In the genomic region with DNA sequence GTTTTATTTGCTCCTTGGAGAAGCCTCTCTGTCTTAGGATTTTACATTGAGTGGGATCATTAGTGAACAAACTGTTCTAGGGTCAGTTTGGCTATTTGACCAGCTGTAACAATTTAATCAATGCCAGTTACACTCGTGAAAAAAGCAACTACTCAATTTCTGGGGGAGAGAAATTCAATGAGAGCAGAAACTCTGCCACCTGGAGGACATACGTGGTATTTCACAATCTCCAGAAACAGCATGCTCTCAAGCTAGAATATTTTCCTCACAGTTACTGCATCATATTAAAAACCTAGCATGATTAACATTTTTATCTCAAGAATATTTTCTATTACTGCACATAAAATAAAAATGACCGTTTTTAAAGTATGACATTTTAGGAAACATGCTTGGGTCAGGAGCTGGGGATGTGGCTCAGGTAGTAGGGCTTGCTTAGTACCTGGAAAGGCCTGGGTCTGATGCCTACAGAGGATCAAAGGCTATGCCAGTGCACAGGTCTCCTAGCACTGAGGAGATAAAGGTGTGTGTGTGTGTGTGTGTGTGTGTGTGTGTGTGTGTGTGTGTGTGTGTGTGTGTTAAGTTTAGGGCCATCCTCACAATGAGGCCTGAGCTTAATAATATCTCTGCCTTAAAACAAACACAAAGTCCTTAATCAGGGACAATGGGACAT, we compare ENCODE assay signal across 9 mouse cellular contexts. TPM values are rescaled to one million over a fixed set of nuclear protein-coding genes. Genes with fewer than 3 reads are reported as not detected.
DNase-seq lines count a peak whose midpoint lies in the region; ATAC-seq and TF ChIP-seq lines count a peak whose summit lies in the region.
"Had no signal": no experiment of that assay in that cellular context is flagged by ENCODE, and none has a peak within 500 bp of the region (broad histone marks: within the 10 kb centered on the region; RNA-seq: fewer than 3 reads in every experiment).

No protein-coding gene starts in this region.

- no peak overlapping the region for H3K4me3 ChIP-seq in E14TG2a.4 (replicated peaks; ENCODE audit: low read length)
- no peak overlapping the region for H3K4me3 ChIP-seq in lung, postnatal 0 days (ENCODE audit: low read depth, low read length)
- H3K4me3 ChIP-seq: embryonic facial prominence, embryonic 13.5 days had no signal

- H3K9me3 ChIP-seq in E14TG2a.4 (ENCODE audit: low read length): peaks cover under 1% of the 10 kb centered on the region; the same call in 1 of the 2 replicates
- H3K9me3 ChIP-seq in lung, postnatal 0 days (ENCODE audit: low read length): no peaks in the 10 kb centered on the region
- H3K9me3 ChIP-seq: embryonic facial prominence, embryonic 13.5 days had no signal

- H3K4me2 ChIP-seq in lung, postnatal 0 days (replicated peaks; ENCODE audit: low read depth, low read length): no peak overlapping the region
- H3K4me2 ChIP-seq: embryonic facial prominence, embryonic 13.5 days had no signal

- ATAC-seq in lung, postnatal 0 days: no peak

- no peak overlapping the region for H3K9ac ChIP-seq in lung, postnatal 0 days (replicated peaks; ENCODE audit: low read depth)
- H3K9ac ChIP-seq: embryonic facial prominence, embryonic 13.5 days had no signal

- peaks cover 3% of the 10 kb centered on the region; the same call in 1 of the 2 replicates for H3K27me3 ChIP-seq in E14TG2a.4 (ENCODE audit: insufficient read depth, low read length)
- no peaks in the 10 kb centered on the region for H3K27me3 ChIP-seq in lung, postnatal 0 days (replicated peaks; ENCODE audit: insufficient read depth, low read length)
- H3K27me3 ChIP-seq: embryonic facial prominence, embryonic 13.5 days had no signal

- under 1% methylated on average over 3 of the region's 3 CpGs for WGBS in lung, postnatal 0 days

- DNase-seq in kidney, adult 9 months: peak; percentile 43
- DNase-seq in kidney, adult 11 months: no peak
- peak; percentile 37 for DNase-seq in 416B (ENCODE audit: low read depth)
- DNase-seq in embryo, embryonic 9.5 days (ENCODE audit: extremely low spot score): peak; percentile 54
- peak; percentile 67 for DNase-seq in lung, postnatal 0 days (ENCODE audit: low spot score)
- no peak for DNase-seq in urinary bladder, postnatal 14 days (ENCODE audit: low spot score)
- no peak for DNase-seq in ovary, postnatal 36 days (ENCODE audit: low spot score)

- peak; percentile 80 for TF ChIP-seq CTCF in E14TG2a.4 (conservative IDR thresholded peaks at IDR 0.05; ENCODE audit: low read length)
- TF ChIP-seq CTCF in lung, postnatal 0 days (IDR thresholded peaks at IDR 0.05): peak; percentile 83

- peaks cover 37% of the 10 kb centered on the region for H3K36me3 ChIP-seq in E14TG2a.4 (ENCODE audit: insufficient read depth, low read length)
- no peaks in the 10 kb centered on the region for H3K36me3 ChIP-seq in lung, postnatal 0 days (ENCODE audit: insufficient read depth, low read length)

- H3K27ac ChIP-seq in lung, postnatal 0 days (ENCODE audit: low read length): no peak overlapping the region
- H3K27ac ChIP-seq: embryonic facial prominence, embryonic 13.5 days had no signal

- TF ChIP-seq EP300 in lung, postnatal 0 days (IDR thresholded peaks at IDR 0.05): peak; percentile 21; the same call in 1 of the 2 replicates

- no peaks in the 10 kb centered on the region for H3K4me1 ChIP-seq in E14TG2a.4 (replicated peaks; ENCODE audit: low read depth, low read length)
- no peaks in the 10 kb centered on the region for H3K4me1 ChIP-seq in lung, postnatal 0 days (ENCODE audit: insufficient read depth, low read depth, low read length)

RNA-seq across cellular contexts. Expression of a gene that starts 7.1 kb away (rescaled TPM):
- 49.7 and 58.2 TPM in 2 replicates for polyA plus RNA-seq in lung, postnatal 0 days (2015; fragmentation: Nextera tagmentation; extraction: Ambion mirVana)

RNA-seq across cellular contexts. Expression of a gene that starts 36.2 kb away (rescaled TPM):
- 21.8 and 21.9 TPM in 2 replicates for polyA plus RNA-seq in lung, postnatal 0 days (2015; fragmentation: Nextera tagmentation; extraction: Ambion mirVana)

Comparison
In these comparisons a context has a peak if more than half of its experiments do, and no peak if none do; other contexts are left out.
1. DNase-seq: peak in kidney, adult 9 months (single experiment), 416B (single experiment), embryo, embryonic 9.5 days (single experiment) and lung, postnatal 0 days (single experiment); none in kidney, adult 11 months (single experiment), urinary bladder, postnatal 14 days (single experiment) and ovary, postnatal 36 days (single experiment).